8 mouse cellular contexts compared by ENCODE assay signal in the genomic region with DNA sequence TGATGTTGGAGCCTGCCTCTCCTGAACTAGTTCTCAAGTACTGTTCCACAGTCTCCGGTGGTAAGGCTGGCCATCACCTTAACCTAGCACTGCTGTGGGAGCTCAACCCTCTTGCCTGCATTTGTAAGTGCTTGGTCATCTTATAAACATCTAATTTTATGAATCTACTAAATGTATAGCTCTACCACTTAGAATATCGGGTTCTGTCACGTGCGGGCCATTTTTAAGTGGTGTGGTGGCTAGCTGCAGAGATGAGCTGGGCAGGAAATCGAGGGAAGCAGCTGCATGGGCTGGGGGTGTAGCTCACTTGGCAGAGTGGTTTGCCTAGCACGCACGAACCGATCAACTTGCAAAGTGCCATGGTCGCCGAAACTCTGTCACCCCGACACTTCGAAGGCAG. TPM values are rescaled to one million over a fixed set of nuclear protein-coding genes. Genes with fewer than 3 reads are reported as not detected.
DNase-seq lines count a peak whose midpoint lies in the region; ATAC-seq and TF ChIP-seq lines count a peak whose summit lies in the region.

No protein-coding gene starts in this region.

- peak overlapping the region; percentile 69 for H3K4me3 ChIP-seq in lung, embryonic 15.5 days
- H3K4me3 ChIP-seq in embryonic fibroblast, embryonic 13.5 days (ENCODE audit: insufficient read depth, low read length) = peak overlapping the region; percentile 69
- H3K4me3 ChIP-seq in intestine, postnatal 0 days (ENCODE audit: low read depth, low read length) = peak overlapping the region; percentile 64
- H3K4me3 ChIP-seq in neural tube, embryonic 15.5 days (replicated peaks) = peak overlapping the region; percentile 66

- H3K36me3 ChIP-seq in lung, embryonic 15.5 days = peaks cover 16% of the 10 kb centered on the region
- H3K36me3 ChIP-seq in intestine, postnatal 0 days (ENCODE audit: control insufficient read depth, insufficient read depth) = peaks cover 11% of the 10 kb centered on the region; the same call in 1 of the 2 replicates
- peaks cover 3% of the 10 kb centered on the region; the same call in 1 of the 2 replicates for H3K36me3 ChIP-seq in neural tube, embryonic 15.5 days

- H3K9ac ChIP-seq in lung, embryonic 15.5 days = peak overlapping the region; percentile 73
- peak overlapping the region; percentile 40 for H3K9ac ChIP-seq in intestine, postnatal 0 days (ENCODE audit: low read depth, low read length)
- peak overlapping the region; percentile 81 for H3K9ac ChIP-seq in neural tube, embryonic 15.5 days (replicated peaks)

- ATAC-seq in lung, embryonic 15.5 days (ENCODE audit: borderline replicate concordance, extremely low read depth, low FRiP score, low TSS enrichment) = no peak; the same call in 1 of the 2 replicates
- ATAC-seq in intestine, postnatal 0 days = no peak
- 0 out of 2 replicates have a peak, but pooled peaks have one; percentile 0 for ATAC-seq in neural tube, embryonic 15.5 days (ENCODE audit: low FRiP score)
- ATAC-seq in monocyte, adult 5-6 weeks (replicated peaks; ENCODE audit: insufficient number of reproducible peaks, low FRiP score, low TSS enrichment, poor library complexity, severe bottlenecking) = no peak

- H3K9me3 ChIP-seq in lung, embryonic 15.5 days = no peaks in the 10 kb centered on the region
- no peaks in the 10 kb centered on the region for H3K9me3 ChIP-seq in intestine, postnatal 0 days (ENCODE audit: control insufficient read depth)
- H3K9me3 ChIP-seq in neural tube, embryonic 15.5 days (replicated peaks) = no peaks in the 10 kb centered on the region

- no peak; the same call in 1 of the 2 replicates for TF ChIP-seq POLR2A in embryonic fibroblast, embryonic 13.5 days (IDR thresholded peaks at IDR 0.05; ENCODE audit: low read depth, low read length)

- no peak for DNase-seq in lung, postnatal 25 days (ENCODE audit: low spot score)
- no peak for DNase-seq in retina, embryonic 14.5 days (ENCODE audit: low spot score)
- no peak for DNase-seq in thymus, adult 18-20 months

- peak overlapping the region; percentile 55 for H3K4me2 ChIP-seq in lung, embryonic 15.5 days
- peak overlapping the region; percentile 59 for H3K4me2 ChIP-seq in intestine, postnatal 0 days (replicated peaks; ENCODE audit: low read depth)
- H3K4me2 ChIP-seq in neural tube, embryonic 15.5 days = peak overlapping the region; percentile 59

- 22% methylated on average over 12 of the region's 12 CpGs for WGBS in lung, embryonic 15.5 days
- WGBS in intestine, postnatal 0 days = 34% methylated on average over 12 of the region's 12 CpGs
- WGBS in neural tube, embryonic 15.5 days = 32% methylated on average over 12 of the region's 12 CpGs

- H3K27ac ChIP-seq in lung, embryonic 15.5 days = peak overlapping the region; percentile 99
- peak overlapping the region; percentile 67 for H3K27ac ChIP-seq in embryonic fibroblast, embryonic 13.5 days (ENCODE audit: insufficient read depth, low read length)
- peak overlapping the region; percentile 98 for H3K27ac ChIP-seq in intestine, postnatal 0 days (ENCODE audit: low read depth, low read length)
- H3K27ac ChIP-seq in neural tube, embryonic 15.5 days (replicated peaks) = peak overlapping the region; percentile 96; the same call in 1 of the 2 replicates

- peaks cover 3% of the 10 kb centered on the region; the same call in 1 of the 2 replicates for H3K4me1 ChIP-seq in lung, embryonic 15.5 days
- no peaks in the 10 kb centered on the region; the same call in 1 of the 2 replicates for H3K4me1 ChIP-seq in embryonic fibroblast, embryonic 13.5 days (ENCODE audit: control insufficient read depth, insufficient read depth, low read length)
- H3K4me1 ChIP-seq in intestine, postnatal 0 days (replicated peaks; ENCODE audit: control insufficient read depth, insufficient read depth, low read length) = no peaks in the 10 kb centered on the region
- peaks cover 8% of the 10 kb centered on the region for H3K4me1 ChIP-seq in neural tube, embryonic 15.5 days

- no peaks in the 10 kb centered on the region for H3K27me3 ChIP-seq in lung, embryonic 15.5 days
- no peaks in the 10 kb centered on the region for H3K27me3 ChIP-seq in intestine, postnatal 0 days (replicated peaks; ENCODE audit: control insufficient read depth, insufficient read depth, low read length)
- H3K27me3 ChIP-seq in neural tube, embryonic 15.5 days (replicated peaks) = 0 out of 2 replicates have a peak, but pooled peaks cover 3% of the 10 kb centered on the region

- TF ChIP-seq CTCF in embryonic fibroblast, embryonic 13.5 days (IDR thresholded peaks at IDR 0.05; ENCODE audit: borderline replicate concordance, insufficient read depth, low read length) = no peak
- TF ChIP-seq CTCF in intestine, postnatal 0 days (IDR thresholded peaks at IDR 0.05; ENCODE audit: low read depth) = no peak

RNA-seq across cellular contexts. Expression of gene Zrsr2, which starts 1.1 kb away (rescaled TPM):
- 52.1 and 52.6 TPM in 2 replicates for polyA plus RNA-seq in lung, embryonic 15.5 days (2015; fragmentation: Nextera tagmentation; extraction: Ambion mirVana)
- 41.6 and 51.0 TPM in 2 replicates for polyA plus RNA-seq in embryonic fibroblast, embryonic 13.5 days (2011; ENCODE audit: insufficient read length, low read depth, missing spikeins)
- polyA plus RNA-seq in intestine, postnatal 0 days (2015; fragmentation: Nextera tagmentation; extraction: Ambion mirVana) = 41.9 and 53.5 TPM in 2 replicates
- polyA plus RNA-seq in neural tube, embryonic 15.5 days (2015; fragmentation: Nextera tagmentation; extraction: Ambion mirVana) = 57.7 and 62.5 TPM in 2 replicates
- 45.9 to 89.8 TPM (median 70.6 TPM) in 3 replicates for total RNA-seq in monocyte, adult 5-6 weeks (2017)

RNA-seq across cellular contexts. Expression of gene Ap1s2, which starts 48.6 kb away (rescaled TPM):
- 22.3 and 23.2 TPM in 2 replicates for polyA plus RNA-seq in lung, embryonic 15.5 days (2015; fragmentation: Nextera tagmentation; extraction: Ambion mirVana)
- 39.7 and 44.2 TPM in 2 replicates for polyA plus RNA-seq in embryonic fibroblast, embryonic 13.5 days (2011; ENCODE audit: insufficient read length, low read depth, missing spikeins)
- polyA plus RNA-seq in intestine, postnatal 0 days (2015; fragmentation: Nextera tagmentation; extraction: Ambion mirVana) = 10.0 and 10.4 TPM in 2 replicates
- 127 and 156 TPM in 2 replicates for polyA plus RNA-seq in neural tube, embryonic 15.5 days (2015; fragmentation: Nextera tagmentation; extraction: Ambion mirVana)
- total RNA-seq in monocyte, adult 5-6 weeks (2017) = 103 to 180 TPM (median 145 TPM) in 3 replicates
